Mouse (Mus musculus) ES-E14 (cell line): Measurements from ENCODE around the gene Gm49318. TPM values are rescaled to one million over a fixed set of nuclear protein-coding genes. Genes with fewer than 3 reads are reported as not detected.

ENCODE experiments used
- DNase-seq: peaks from one replicate; pipeline ENCODE4 v3.0.0-alpha.2; 2013; ENCODE audit warnings: low read depth, low spot score
- H3K27ac ChIP-seq: 2 replicates; pipeline ENCODE4 v1.5.1; 2012; ENCODE audit warnings: low read depth, mild to moderate bottlenecking, low read length, moderate library complexity, mixed read lengths; ENCODE audit not compliant: poor library complexity, insufficient read depth, severe bottlenecking
- H3K36me3 ChIP-seq: 2 replicates; pipeline ENCODE4 v1.6.1; 2012; ENCODE audit warnings: mild to moderate bottlenecking, low read length, moderate library complexity, mixed read lengths; ENCODE audit not compliant: control insufficient read depth, poor library complexity, insufficient read depth, severe bottlenecking
- H3K4me1 ChIP-seq, 2 experiments: fragments of 150-350 bp in 1 of 2; sonication (generic) in 1 of 2; 2 replicates each; pipeline ENCODE4 v1.6.1; 2012; ENCODE audit warnings: low read length in 2 of 2, mild to moderate bottlenecking in 1 of 2, mixed read lengths in 1 of 2; ENCODE audit not compliant: control insufficient read depth in 2 of 2, insufficient read depth in 2 of 2, poor library complexity in 1 of 2
- H3K4me3 ChIP-seq, 2 experiments: fragments of 150-350 bp in 1 of 2; sonication (generic) in 1 of 2; 2 replicates each; pipeline ENCODE4 v1.5.1; 2012; ENCODE audit warnings: low read length in 2 of 2, low read depth in 1 of 2, mild to moderate bottlenecking in 1 of 2, mixed read lengths in 1 of 2; ENCODE audit not compliant: insufficient read depth in 1 of 2, poor library complexity in 1 of 2, severe bottlenecking in 1 of 2
- H3K9ac ChIP-seq: 2 replicates; pipeline ENCODE4 v1.6.1; 2012; ENCODE audit warnings: low read depth, mild to moderate bottlenecking, low read length, mixed read lengths; ENCODE audit not compliant: poor library complexity, insufficient read depth, severe bottlenecking
- H3K9me3 ChIP-seq: fragments of 150-350 bp; sonication (generic); 2 replicates; pipeline ENCODE4 v1.6.1; 2012; ENCODE audit warnings: low read depth, mild to moderate bottlenecking, low read length; ENCODE audit not compliant: control insufficient read depth, insufficient read depth
- CHD2 ChIP-seq: IDR thresholded peaks from 2 replicates; pipeline ENCODE4 v1.6.1; 2014; ENCODE audit warnings: mild to moderate bottlenecking, low read depth, low read length, inconsistent platforms
- HCFC1 ChIP-seq: IDR thresholded peaks from 2 replicates; pipeline ENCODE4 v1.6.1; 2012; ENCODE audit warnings: low read length, inconsistent platforms, borderline replicate concordance; ENCODE audit not compliant: insufficient read depth
- MAFK ChIP-seq: IDR thresholded peaks from 2 replicates; pipeline ENCODE4 v1.6.1; 2014; ENCODE audit warnings: mild to moderate bottlenecking, low read depth, low read length, inconsistent platforms; ENCODE audit not compliant: insufficient read depth
- ZC3H11A ChIP-seq: IDR thresholded peaks from 2 replicates; pipeline ENCODE4 v1.6.1; 2012; ENCODE audit warnings: low read depth, mild to moderate bottlenecking, inconsistent platforms, low read length, borderline replicate concordance
- ZNF384 ChIP-seq: IDR thresholded peaks from 2 replicates; pipeline ENCODE4 v1.6.1; 2012; ENCODE audit warnings: low read depth, low read length, inconsistent platforms
- in situ Hi-C, 2 experiments: fragments of 600-800 bp; cut with MboI; formaldehyde crosslinking; loops; one replicate each; pipeline ENCODE4 v1.15.1; 2025; ENCODE audit warnings: low sequenced_read_pairs in 2 of 2, inconsistent platforms in 1 of 2; ENCODE audit not compliant: unreplicated experiment in 2 of 2
- total RNA-seq: library from RNA; depleted of rRNA; stranded (reverse); fragments of 300-350 nt; gene quantifications from 2 replicates; pipeline ENCODE4 v1.2.3, GENCODE M21; 2012

Gm49318 gene
- total RNA-seq, 1 experiment = not detected

- peaks cover 0 to 2% of the 10 kb centered on the region in 2 experiments; a peak in 1 of 4 replicates for H3K4me1 ChIP-seq
- H3K9ac ChIP-seq = no peak overlapping the region
- in situ Hi-C loops = no loop called here
- no peak overlapping the region for H3K27ac ChIP-seq
- H3K36me3 ChIP-seq = no peaks in the 10 kb centered on the region
- H3K9me3 ChIP-seq = no peaks in the 10 kb centered on the region
- no peak for DNase-seq
- TF ChIP-seq ZNF384 (no peak), HCFC1 (no peak), ZC3H11A (no peak), CHD2 (no peak), MAFK (no peak)
- no peak overlapping the region for H3K4me3 ChIP-seq
Observed at GRCm38 (mm10) chr9:22087034-22087618, 16.1 kb upstream of the Gm49318 start.

DNA sequence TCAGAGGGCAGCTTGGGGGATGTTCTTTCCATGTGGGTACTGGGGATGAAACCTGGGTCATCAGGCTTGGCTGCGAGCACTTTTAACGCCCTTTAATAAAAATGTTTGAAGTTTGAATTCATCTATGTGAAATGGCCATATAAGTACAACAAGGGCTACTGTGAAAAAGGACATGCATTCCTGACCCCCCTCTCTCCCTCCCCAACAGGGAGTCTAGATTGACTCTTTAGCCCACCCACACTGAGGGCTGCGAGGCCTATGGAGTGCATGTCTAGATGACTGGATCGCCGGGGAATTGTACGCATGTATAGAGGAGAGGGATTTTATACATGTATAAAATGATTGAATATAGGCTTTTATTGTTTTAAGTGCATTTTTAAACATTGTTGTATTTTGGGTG is 15.0 kb upstream of the Gm49318 start:
- in situ Hi-C loops = no loop called here
- no peak overlapping the region for H3K27ac ChIP-seq
- peaks cover 0 to 2% of the 10 kb centered on the region in 2 experiments; a peak in 1 of 4 replicates for H3K4me1 ChIP-seq
- no peaks in the 10 kb centered on the region for H3K9me3 ChIP-seq
- H3K4me3 ChIP-seq = peak overlapping the region; percentile 83 to 94; a peak in 3 of 4 replicates
- no peak for DNase-seq
- H3K36me3 ChIP-seq = no peaks in the 10 kb centered on the region
- peak overlapping the region; percentile 75; the same call in 1 of the 2 replicates for H3K9ac ChIP-seq
- no peak for TF ChIP-seq HCFC1
- TF ChIP-seq ZNF384 = no peak
- no peak for TF ChIP-seq ZC3H11A
- TF ChIP-seq CHD2 = no peak
- TF ChIP-seq MAFK = no peak

DNA sequence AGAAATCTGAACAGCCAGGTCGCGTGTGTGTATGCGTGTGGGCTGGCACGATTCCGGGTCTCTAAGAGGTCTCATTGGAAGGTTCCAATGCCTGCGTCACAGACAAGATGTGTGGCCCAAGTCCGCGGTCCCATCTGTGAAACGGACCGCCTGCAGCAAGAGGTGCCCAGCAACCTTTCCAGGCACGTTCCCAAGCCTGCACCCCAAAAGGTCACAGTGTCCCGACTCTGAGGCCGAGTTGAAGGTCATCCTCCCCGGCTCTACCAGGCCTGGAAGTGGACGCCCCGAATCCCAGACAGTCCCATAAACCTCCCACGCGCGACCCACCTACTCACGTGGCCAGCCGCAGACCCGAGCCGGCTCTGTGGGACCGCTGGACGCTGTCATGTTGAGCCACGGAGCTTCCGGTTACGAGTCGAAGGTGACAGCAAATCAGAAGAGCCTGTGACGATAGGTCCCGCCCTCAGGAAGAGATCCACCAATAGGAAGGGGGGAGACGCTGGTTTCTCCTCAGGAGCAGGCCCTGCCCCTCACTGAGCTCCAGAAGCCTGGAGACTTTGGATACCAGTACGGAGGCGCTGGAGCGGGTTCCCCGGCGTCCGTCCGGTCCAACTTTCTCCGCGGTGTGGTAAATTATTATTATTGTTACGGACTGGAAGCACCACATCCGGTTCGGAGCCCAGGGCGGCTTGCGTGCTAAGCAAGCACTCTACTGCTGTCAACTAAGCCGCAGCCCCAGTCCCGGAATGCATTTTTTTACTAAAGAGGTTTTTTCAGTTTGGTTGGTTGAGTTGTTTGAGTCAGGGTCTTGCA is 14.2 kb upstream of the Gm49318 start, which contains the start of gene Ecsit:
Gene Ecsit (minus strand): TSS at position 417 of the 813 bp plus-strand sequence.
- DNase-seq = peak; percentile 92
- in situ Hi-C loops = no loop called here
- TF ChIP-seq CHD2 (peak; percentile 63), HCFC1 (no peak)
- Histone ChIP-seq H3K27ac (no peak within 1 kb of the TSS), H3K4me3 (peak within 1 kb of the TSS; percentile 83 to 94), H3K4me1 (peaks cover 0 to 2% of the 10 kb centered on the region in 2 experiments; a peak in 1 of 4 replicates), H3K9ac (peak within 1 kb of the TSS; percentile 75), H3K36me3 (no peaks in the 10 kb centered on the region), H3K9me3 (no peaks in the 10 kb centered on the region)

DNA sequence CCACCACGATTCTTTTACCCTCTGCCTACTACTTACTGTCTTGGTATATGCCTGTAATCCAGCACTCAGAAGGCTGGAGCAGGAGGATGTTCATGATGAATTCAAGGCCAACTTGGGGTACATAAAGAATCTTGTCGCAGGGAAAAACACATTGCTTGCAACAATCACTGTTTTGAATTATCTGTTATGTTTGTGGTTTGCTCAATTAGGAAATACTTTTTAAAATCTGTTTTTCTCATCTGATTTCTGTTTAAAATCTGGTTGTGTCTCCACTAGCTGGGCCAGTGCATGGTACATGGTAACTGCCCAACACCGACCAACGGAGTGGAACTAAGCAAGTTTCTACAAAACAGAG is 13.6 kb upstream of the Gm49318 start:
- Histone ChIP-seq H3K4me1 (peaks cover 0 to 2% of the 10 kb centered on the region in 2 experiments; a peak in 1 of 4 replicates), H3K4me3 (peak overlapping the region; percentile 83 to 94), H3K9ac (peak overlapping the region; percentile 74), H3K27ac (no peak overlapping the region), H3K36me3 (no peaks in the 10 kb centered on the region), H3K9me3 (no peaks in the 10 kb centered on the region)
- DNase-seq = no peak
- TF ChIP-seq ZNF384 (0 out of 2 replicates have a peak, but pooled peaks have one; percentile 15), ZC3H11A (no peak)
- in situ Hi-C loops = no loop called here
